Mouse (Mus musculus) 3T3-L1 (cell line): ENCODE data around the gene Jund.

Source experiments
- DNase-seq: peaks from one replicate; pipeline ENCODE4 v3.0.0-alpha.2; 2015; ENCODE audit warnings: low read depth, low spot score

Jund gene

GRCm38 (mm10) chr8:70699116-70699833 lies 526 bp downstream of the Jund start:
- DNase-seq: peak; percentile 68

DNA sequence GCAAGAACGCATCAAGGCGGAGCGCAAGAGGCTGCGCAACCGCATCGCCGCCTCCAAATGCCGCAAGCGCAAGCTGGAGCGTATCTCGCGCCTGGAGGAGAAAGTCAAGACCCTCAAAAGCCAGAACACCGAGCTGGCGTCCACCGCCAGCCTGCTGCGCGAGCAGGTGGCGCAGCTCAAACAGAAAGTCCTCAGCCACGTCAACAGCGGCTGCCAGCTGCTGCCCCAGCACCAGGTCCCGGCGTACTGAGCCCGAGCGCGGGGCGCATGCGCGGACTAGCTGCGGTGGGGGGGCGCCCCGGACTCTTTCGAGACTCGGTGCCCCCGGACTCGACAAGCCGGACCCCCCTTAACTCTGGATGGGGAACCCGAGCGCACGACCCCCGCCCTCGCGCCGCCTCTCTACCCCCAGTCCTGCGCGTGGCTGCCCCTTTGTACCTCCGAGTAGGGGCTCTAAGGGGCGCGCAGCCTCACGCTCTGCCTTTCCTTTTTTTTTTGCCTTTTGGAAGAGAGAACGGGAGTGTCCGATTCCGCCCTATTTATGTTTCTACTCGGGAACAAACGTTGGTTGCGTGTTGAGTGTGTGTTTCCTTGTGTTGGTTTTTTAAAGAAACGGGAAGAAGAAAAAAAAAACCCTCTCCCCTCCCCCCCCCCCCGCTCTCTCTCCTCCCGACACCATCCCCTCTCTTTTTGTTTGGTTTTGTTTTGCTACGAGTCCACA lies 1.2 kb downstream of the Jund start:
- peak; percentile 82 for DNase-seq

DNA sequence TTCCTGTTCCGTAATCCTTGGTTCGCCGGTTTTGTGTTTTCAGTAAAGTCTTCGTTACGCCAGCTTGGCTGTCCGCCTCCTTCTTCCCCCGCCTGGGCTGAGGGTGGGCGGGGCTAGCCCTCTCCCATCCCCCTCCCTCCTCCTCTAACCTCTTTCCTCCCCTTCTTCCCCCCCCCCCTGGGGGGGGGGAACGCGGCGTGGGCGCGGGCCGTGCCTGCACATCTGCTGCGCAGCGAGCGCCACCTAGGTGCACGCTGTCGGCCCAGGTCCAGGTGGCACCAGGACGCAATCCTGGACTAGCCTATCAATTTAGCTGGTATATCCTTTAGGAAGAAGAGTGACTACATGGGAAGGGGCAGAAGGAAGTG lies 1.8 kb downstream of the Jund start:
- peak; percentile 87 for DNase-seq

GRCm38 (mm10) chr8:70701048-70701981 lies 2.6 kb downstream of the Jund start:
- DNase-seq: no peak

DNA sequence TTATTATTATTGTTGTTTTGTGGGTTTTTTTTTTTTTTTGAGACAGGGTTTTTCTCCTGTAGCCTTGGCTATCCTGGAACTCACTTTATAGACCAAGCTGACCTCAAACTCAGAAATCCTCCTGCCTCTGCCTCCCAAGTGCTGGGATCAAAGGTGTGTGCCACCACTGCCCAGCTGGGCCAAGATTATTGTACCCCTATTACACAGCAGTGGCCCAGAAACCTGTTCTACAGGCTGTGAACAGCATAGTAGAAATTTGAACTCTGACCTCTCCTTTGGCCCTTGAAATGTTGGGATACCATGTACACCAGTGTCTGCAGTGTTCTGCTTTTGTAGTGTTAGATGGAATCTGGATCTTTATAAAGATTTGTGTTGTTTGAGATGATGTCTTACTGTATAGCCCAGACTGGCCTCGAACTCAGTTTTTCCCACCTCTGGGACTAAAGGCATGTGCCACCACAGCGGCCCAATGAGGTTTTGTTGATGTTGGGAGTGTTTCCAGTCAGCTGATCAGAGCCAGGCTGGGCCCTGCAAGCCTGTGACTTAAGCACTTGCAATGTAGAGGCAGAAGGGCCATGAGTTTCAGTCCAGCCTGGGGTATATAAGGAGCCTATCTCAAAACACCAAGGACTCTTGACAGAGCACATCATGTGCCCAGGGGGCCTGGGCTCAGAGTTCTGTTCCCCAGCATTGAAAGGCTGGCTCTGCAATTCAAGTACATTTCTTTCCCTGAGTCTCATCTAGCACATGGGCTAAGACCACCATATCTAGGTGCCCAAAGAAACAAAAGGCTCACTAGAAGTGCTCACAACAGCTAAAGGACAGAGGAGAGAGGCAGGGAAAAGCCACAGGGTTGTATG lies 3.5 kb downstream of the Jund start:
- peak; percentile 83 for DNase-seq

DNA sequence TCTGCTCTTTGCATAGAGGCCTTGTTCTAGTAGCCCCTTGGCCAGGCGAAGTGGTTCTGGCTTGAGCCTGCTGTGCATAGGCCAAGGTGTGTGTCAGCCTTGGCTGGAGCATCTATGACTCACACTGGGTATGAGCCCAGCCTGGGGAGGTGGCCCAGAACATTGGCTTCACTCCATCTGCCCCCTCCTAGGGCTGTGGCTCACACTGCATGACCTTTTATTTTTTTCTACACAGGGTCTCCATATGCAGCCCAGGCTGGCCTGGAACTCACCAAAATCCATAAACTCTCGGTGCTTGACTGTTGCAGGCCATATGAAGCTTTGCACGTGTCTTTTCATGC lies 4.1 kb downstream of the Jund start:
- peak; percentile 96 for DNase-seq

DNA sequence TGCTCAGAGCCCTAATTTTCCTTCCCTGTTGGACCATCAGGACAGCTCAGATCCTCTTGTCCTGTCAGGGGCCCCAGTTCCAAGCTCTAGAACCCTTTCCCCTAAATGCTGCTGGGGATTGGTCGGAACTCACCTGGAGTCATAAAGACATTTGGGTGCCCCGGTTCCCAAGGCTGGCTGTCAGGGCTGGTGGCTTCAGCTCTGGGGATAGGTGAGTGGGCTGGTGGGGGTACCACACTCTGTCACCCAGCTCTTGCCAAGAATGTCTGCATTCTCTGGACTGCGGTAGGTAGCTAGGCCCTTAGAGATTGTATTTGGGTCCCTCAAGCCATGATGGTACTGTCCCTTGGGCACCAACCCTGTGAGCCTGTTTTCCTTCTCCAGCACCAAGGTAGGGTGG lies 4.5 kb downstream of the Jund start, which contains the start of gene Iqcn:
TSS of gene Iqcn (plus strand) at position 171 of the 400 bp plus-strand sequence.
- DNase-seq: no peak

DNA sequence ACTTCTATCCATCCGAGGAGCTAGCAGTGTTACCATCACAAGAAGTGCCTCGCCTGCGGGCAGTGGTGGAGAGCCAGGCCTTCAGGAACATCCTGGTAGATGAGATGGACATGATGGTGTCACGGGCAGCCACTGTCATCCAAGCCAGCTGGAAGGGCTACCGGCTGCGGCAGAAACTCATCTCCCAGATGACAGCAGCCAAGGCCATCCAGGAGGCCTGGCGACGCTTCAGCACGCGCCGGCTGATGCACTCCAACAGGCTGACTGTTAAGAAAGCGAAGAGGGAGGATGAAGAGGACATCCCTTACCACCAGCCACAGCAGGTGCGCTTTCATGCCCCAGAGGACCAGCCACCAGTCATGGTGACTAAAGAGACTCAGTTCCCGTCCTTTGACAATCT lies 9.5 kb downstream of the Jund start:
- no peak for DNase-seq

GRCm38 (mm10) chr8:70709794-70710193 lies 11.0 kb downstream of the Jund start:
- DNase-seq: no peak

DNA sequence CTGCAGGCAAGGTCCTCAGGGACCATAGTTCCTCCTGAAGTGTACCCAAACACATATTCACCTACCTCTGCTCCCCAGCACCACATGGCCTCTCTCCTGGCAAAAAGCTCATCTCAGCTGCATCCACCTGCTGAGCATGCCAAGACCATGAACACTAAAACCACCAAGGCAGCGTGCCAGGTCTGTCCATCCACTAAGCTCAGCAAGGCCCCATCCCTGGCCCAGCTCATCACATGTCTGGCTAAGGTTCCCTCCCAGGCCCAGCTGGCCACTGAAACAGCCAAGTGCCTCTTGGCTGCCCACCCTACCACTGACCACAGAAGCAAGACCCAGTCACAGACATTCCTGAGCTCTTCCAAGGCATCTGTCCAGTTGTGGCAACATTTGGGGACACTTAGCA lies 11.5 kb downstream of the Jund start:
- peak; percentile 90 for DNase-seq

DNA sequence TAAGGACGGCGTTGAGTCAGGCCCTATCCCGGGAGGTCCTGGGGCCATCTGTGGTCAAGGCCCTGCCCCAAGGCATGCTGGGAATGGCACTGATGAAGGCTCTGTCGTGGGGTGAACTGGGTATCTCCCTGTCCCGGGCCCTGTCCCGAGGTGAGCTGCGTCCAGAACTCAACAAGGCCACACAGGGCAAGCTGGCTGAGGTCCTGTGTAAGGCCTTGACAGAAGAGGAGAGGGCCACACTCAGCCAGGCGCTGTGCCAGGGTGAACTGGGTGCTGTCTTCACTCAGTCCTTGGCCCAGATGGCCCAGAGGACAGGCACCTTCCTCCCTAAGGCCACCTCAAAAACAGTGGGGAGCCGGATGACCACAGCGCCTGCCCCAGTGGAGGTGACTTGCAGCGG lies 12.3 kb downstream of the Jund start:
- DNase-seq: no peak

DNA sequence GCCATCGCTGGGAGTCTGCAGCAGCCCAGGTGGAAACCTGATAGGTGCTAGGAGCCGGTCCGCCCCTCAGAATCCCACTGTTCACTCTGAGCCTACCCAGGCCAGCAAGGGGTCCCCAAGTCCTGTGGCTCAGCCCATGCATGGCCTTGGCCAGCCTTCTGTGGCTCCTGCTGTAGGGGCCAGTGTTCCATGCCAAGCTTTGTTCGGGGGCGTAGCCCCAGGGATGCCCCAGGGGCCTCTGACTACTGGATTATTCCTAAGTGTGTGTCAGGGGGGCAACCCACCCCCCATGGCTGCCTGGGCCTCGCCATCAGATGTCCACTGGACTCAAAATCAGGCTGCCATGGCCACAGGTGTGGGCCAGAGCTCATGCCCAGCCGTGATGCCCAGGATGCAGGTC lies 15.2 kb downstream of the Jund start:
- no peak for DNase-seq

DNA sequence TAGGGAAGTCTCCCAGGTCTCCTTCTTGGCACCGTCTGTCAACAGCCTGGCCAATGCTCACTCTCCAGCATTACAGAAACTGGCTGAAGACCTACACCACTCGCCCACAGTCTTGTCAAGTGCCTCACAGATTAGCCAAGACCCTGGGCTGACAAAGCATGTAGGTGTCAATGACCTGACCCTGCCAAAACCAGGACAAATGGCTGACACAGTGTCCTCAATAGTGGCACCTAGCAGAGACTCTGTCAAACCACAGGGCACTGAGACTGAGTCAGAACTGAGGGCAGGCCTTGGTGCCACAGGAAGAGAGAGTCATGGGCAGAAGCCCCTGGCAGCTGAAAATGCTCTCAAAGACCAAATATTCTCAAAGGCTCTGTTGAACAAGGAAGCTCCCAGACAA lies 16.3 kb downstream of the Jund start:
- DNase-seq: no peak

- no peak for DNase-seq
Observed at GRCm38 (mm10) chr8:70716521-70717400, 18.0 kb downstream of the Jund start.

- peak; percentile 54 for DNase-seq
Observed at GRCm38 (mm10) chr8:70718297-70718696, 19.5 kb downstream of the Jund start, which contains the start of gene Gm3336. Gene Gm3336 (plus strand): TSS chr8:70718543.

GRCm38 (mm10) chr8:70719796-70720270 lies 21.1 kb downstream of the Jund start:
- no peak for DNase-seq

- peak; percentile 89 for DNase-seq
Observed at GRCm38 (mm10) chr8:70720739-70721138, 22.0 kb downstream of the Jund start.

- DNase-seq: no peak
Observed at GRCm38 (mm10) chr8:70721601-70722000, 22.9 kb downstream of the Jund start.

GRCm38 (mm10) chr8:70723486-70724210 lies 24.9 kb downstream of the Jund start, which contains the start of gene Pde4c:
Gene Pde4c (plus strand): TSS chr8:70723720.
- no peak for DNase-seq
